Mouse (Mus musculus): ENCODE measurements around the gene Zbtb12. TPM values are rescaled to one million over a fixed set of nuclear protein-coding genes. Genes with fewer than 3 reads are reported as not detected.

The Zbtb12 gene
- polyA plus RNA-seq, 1 experiment from 2014 or later, result 3.2 TPM

- 90% methylated on average over 6 of the region's 6 CpGs for WGBS
- Histone ChIP-seq H3K4me3 (ENCODE audit: low read depth, low read length) (no peak overlapping the region), H3K9ac (ENCODE audit: low read depth, low read length) (no peak overlapping the region), H3K9me3 (ENCODE audit: control insufficient read depth, low read length) (no peaks in the 10 kb centered on the region), H3K4me1 (replicated peaks; ENCODE audit: control insufficient read depth, insufficient read depth, low read length) (no peaks in the 10 kb centered on the region), H3K4me2 (replicated peaks; ENCODE audit: low read depth, low read length) (no peak overlapping the region), H3K27ac (ENCODE audit: low read depth, low read length) (no peak overlapping the region), H3K36me3 (ENCODE audit: control insufficient read depth, insufficient read depth, low read length) (no peaks in the 10 kb centered on the region), H3K27me3 (ENCODE audit: control insufficient read depth, insufficient read depth, low read length) (no peaks in the 10 kb centered on the region)
- ATAC-seq (ENCODE audit: low FRiP score), result no peak
- no peak for DNase-seq (ENCODE audit: low spot score)
Measured at GRCm38 (mm10) chr17:34937960-34938505, 58.8 kb downstream of the Zbtb12 start.

- H3K27ac ChIP-seq (ENCODE audit: low read depth, low read length), result no peak overlapping the region
- peak; percentile 30 for DNase-seq (ENCODE audit: low spot score)
- ATAC-seq (ENCODE audit: low FRiP score), result no peak
- no peak overlapping the region for H3K4me3 ChIP-seq (ENCODE audit: low read depth, low read length)
- H3K36me3 ChIP-seq (ENCODE audit: control insufficient read depth, insufficient read depth, low read length), result no peaks in the 10 kb centered on the region
- no peaks in the 10 kb centered on the region for H3K4me1 ChIP-seq (replicated peaks; ENCODE audit: control insufficient read depth, insufficient read depth, low read length)
- no peak overlapping the region; the same call in 1 of the 2 replicates for H3K9ac ChIP-seq (ENCODE audit: low read depth, low read length)
- H3K27me3 ChIP-seq (ENCODE audit: control insufficient read depth, insufficient read depth, low read length), result no peaks in the 10 kb centered on the region
- H3K9me3 ChIP-seq (ENCODE audit: control insufficient read depth, low read length), result no peaks in the 10 kb centered on the region
- 15% methylated on average over 15 of the region's 15 CpGs for WGBS
- H3K4me2 ChIP-seq (replicated peaks; ENCODE audit: low read depth, low read length), result peak overlapping the region; percentile 22
Measured at GRCm38 (mm10) chr17:34941344-34942041, 62.2 kb downstream of the Zbtb12 start.

- no peak overlapping the region for H3K27ac ChIP-seq (ENCODE audit: low read depth, low read length)
- 83% methylated on average over 4 of the region's 4 CpGs for WGBS
- DNase-seq (ENCODE audit: low spot score) (no peak), ATAC-seq (ENCODE audit: low FRiP score) (no peak)
- no peak overlapping the region for H3K9ac ChIP-seq (ENCODE audit: low read depth, low read length)
- no peak overlapping the region for H3K4me2 ChIP-seq (replicated peaks; ENCODE audit: low read depth, low read length)
- H3K4me3 ChIP-seq (ENCODE audit: low read depth, low read length), result no peak overlapping the region
- H3K27me3 ChIP-seq (ENCODE audit: control insufficient read depth, insufficient read depth, low read length), result no peaks in the 10 kb centered on the region
- no peaks in the 10 kb centered on the region for H3K4me1 ChIP-seq (replicated peaks; ENCODE audit: control insufficient read depth, insufficient read depth, low read length)
- H3K36me3 ChIP-seq (ENCODE audit: control insufficient read depth, insufficient read depth, low read length), result no peaks in the 10 kb centered on the region
- H3K9me3 ChIP-seq (ENCODE audit: control insufficient read depth, low read length), result no peaks in the 10 kb centered on the region
Measured at GRCm38 (mm10) chr17:34943128-34943815, 64.0 kb downstream of the Zbtb12 start.

GRCm38 (mm10) chr17:34944362-34944761 is 65.1 kb downstream of the Zbtb12 start:
- no peak for ATAC-seq (ENCODE audit: low FRiP score)
- no peaks in the 10 kb centered on the region for H3K27me3 ChIP-seq (ENCODE audit: control insufficient read depth, insufficient read depth, low read length)
- no peak overlapping the region for H3K4me2 ChIP-seq (replicated peaks; ENCODE audit: low read depth, low read length)
- H3K4me3 ChIP-seq (ENCODE audit: low read depth, low read length), result no peak overlapping the region
- H3K9me3 ChIP-seq (ENCODE audit: control insufficient read depth, low read length), result no peaks in the 10 kb centered on the region
- no peaks in the 10 kb centered on the region; the same call in 1 of the 2 replicates for H3K36me3 ChIP-seq (ENCODE audit: control insufficient read depth, insufficient read depth, low read length)
- no peaks in the 10 kb centered on the region for H3K4me1 ChIP-seq (replicated peaks; ENCODE audit: control insufficient read depth, insufficient read depth, low read length)
- no peak for DNase-seq (ENCODE audit: low spot score)
- no peak overlapping the region for H3K9ac ChIP-seq (ENCODE audit: low read depth, low read length)
- no peak overlapping the region for H3K27ac ChIP-seq (ENCODE audit: low read depth, low read length)

Other genes with a start within 250 kb of the Zbtb12 start
- 1.0 and 2.0 TPM in 2 replicates for gene Prrt1, start 249.9 kb upstream of the Zbtb12 start, polyA plus RNA-seq (2014; fragmentation: Nextera tagmentation; extraction: Ambion mirVana)
- 16.4 and 17.2 TPM in 2 replicates for gene Fkbpl, start 234.7 kb upstream of the Zbtb12 start, polyA plus RNA-seq (2014; fragmentation: Nextera tagmentation; extraction: Ambion mirVana)
- 61.9 and 67.5 TPM in 2 replicates for gene Atf6b, start 232.3 kb upstream of the Zbtb12 start, polyA plus RNA-seq (2014; fragmentation: Nextera tagmentation; extraction: Ambion mirVana)
- 0.01 and 0.09 TPM in 2 replicates for gene Tnxb, start 208.9 kb upstream of the Zbtb12 start, polyA plus RNA-seq (2014; fragmentation: Nextera tagmentation; extraction: Ambion mirVana)
- not detected in 2 replicates for gene C4b, start 135.6 kb upstream of the Zbtb12 start, polyA plus RNA-seq (2014; fragmentation: Nextera tagmentation; extraction: Ambion mirVana)
- not detected in 2 replicates for gene Cyp21a1, start 74.9 kb upstream of the Zbtb12 start, polyA plus RNA-seq (2014; fragmentation: Nextera tagmentation; extraction: Ambion mirVana)
- 21.7 and 22.7 TPM in 2 replicates for gene Stk19, start 42.5 kb upstream of the Zbtb12 start, polyA plus RNA-seq (2014; fragmentation: Nextera tagmentation; extraction: Ambion mirVana)
- 58.6 and 64.9 TPM in 2 replicates for gene Dxo, start 42.5 kb upstream of the Zbtb12 start, polyA plus RNA-seq (2014; fragmentation: Nextera tagmentation; extraction: Ambion mirVana)
- gene Skiv2l, start 29.3 kb upstream of the Zbtb12 start, polyA plus RNA-seq (2014; fragmentation: Nextera tagmentation; extraction: Ambion mirVana), result 26.9 and 29.9 TPM in 2 replicates
- 117 and 138 TPM in 2 replicates for gene Nelfe, start 29.1 kb upstream of the Zbtb12 start, polyA plus RNA-seq (2014; fragmentation: Nextera tagmentation; extraction: Ambion mirVana)
- 1.0 and 2.1 TPM in 2 replicates for gene Cfb, start 17.0 kb upstream of the Zbtb12 start, polyA plus RNA-seq (2014; fragmentation: Nextera tagmentation; extraction: Ambion mirVana)
- gene Gm20547, start 2.6 kb downstream of the Zbtb12 start, polyA plus RNA-seq (2014; fragmentation: Nextera tagmentation; extraction: Ambion mirVana), result not detected in 2 replicates
- gene C2, start 18.8 kb downstream of the Zbtb12 start, polyA plus RNA-seq (2014; fragmentation: Nextera tagmentation; extraction: Ambion mirVana), result 0.64 and 1.2 TPM in 2 replicates
- gene Ehmt2, start 19.0 kb downstream of the Zbtb12 start, polyA plus RNA-seq (2014; fragmentation: Nextera tagmentation; extraction: Ambion mirVana), result 57.4 and 70.1 TPM in 2 replicates
- 0.12 and 0.29 TPM in 2 replicates for gene Slc44a4, start 35.0 kb downstream of the Zbtb12 start, polyA plus RNA-seq (2014; fragmentation: Nextera tagmentation; extraction: Ambion mirVana)
- gene Neu1, start 51.8 kb downstream of the Zbtb12 start, polyA plus RNA-seq (2014; fragmentation: Nextera tagmentation; extraction: Ambion mirVana), result 12.9 and 14.5 TPM in 2 replicates
- gene Hspa1b, start 79.8 kb downstream of the Zbtb12 start, polyA plus RNA-seq (2014; fragmentation: Nextera tagmentation; extraction: Ambion mirVana), result 0.15 TPM in 1 of 2 replicates, not detected in the other
- gene Gm20481, start 90.4 kb downstream of the Zbtb12 start, polyA plus RNA-seq (2014; fragmentation: Nextera tagmentation; extraction: Ambion mirVana), result 0.49 TPM in 1 of 2 replicates, not detected in the other
- gene Hspa1a, start 92.7 kb downstream of the Zbtb12 start, polyA plus RNA-seq (2014; fragmentation: Nextera tagmentation; extraction: Ambion mirVana), result 0.93 and 1.4 TPM in 2 replicates
- gene Hspa1l, start 93.2 kb downstream of the Zbtb12 start, polyA plus RNA-seq (2014; fragmentation: Nextera tagmentation; extraction: Ambion mirVana), result 0.93 and 1.2 TPM in 2 replicates
- gene Lsm2, start 102.4 kb downstream of the Zbtb12 start, polyA plus RNA-seq (2014; fragmentation: Nextera tagmentation; extraction: Ambion mirVana), result 188 and 207 TPM in 2 replicates
- 69.1 and 71.7 TPM in 2 replicates for gene Vars, start 121.5 kb downstream of the Zbtb12 start, polyA plus RNA-seq (2014; fragmentation: Nextera tagmentation; extraction: Ambion mirVana)
- 0.10 and 0.36 TPM in 2 replicates for gene Vwa7, start 137.1 kb downstream of the Zbtb12 start, polyA plus RNA-seq (2014; fragmentation: Nextera tagmentation; extraction: Ambion mirVana)
- 3.0 and 4.0 TPM in 2 replicates for gene Sapcd1, start 148.5 kb downstream of the Zbtb12 start, polyA plus RNA-seq (2014; fragmentation: Nextera tagmentation; extraction: Ambion mirVana)
- 3.1 and 4.2 TPM in 2 replicates for gene Msh5, start 167.3 kb downstream of the Zbtb12 start, polyA plus RNA-seq (2014; fragmentation: Nextera tagmentation; extraction: Ambion mirVana)
- gene Clic1, start 170.5 kb downstream of the Zbtb12 start, polyA plus RNA-seq (2014; fragmentation: Nextera tagmentation; extraction: Ambion mirVana), result 45.6 and 85.1 TPM in 2 replicates
- 614 and 636 TPM in 2 replicates for gene Ddah2, start 179.6 kb downstream of the Zbtb12 start, polyA plus RNA-seq (2014; fragmentation: Nextera tagmentation; extraction: Ambion mirVana)
- gene Ly6g6c, start 185.9 kb downstream of the Zbtb12 start, polyA plus RNA-seq (2014; fragmentation: Nextera tagmentation; extraction: Ambion mirVana), result 0.19 TPM in 1 of 2 replicates, not detected in the other
- gene Mpig6b, start 186.7 kb downstream of the Zbtb12 start, polyA plus RNA-seq (2014; fragmentation: Nextera tagmentation; extraction: Ambion mirVana), result 0.66 and 1.1 TPM in 2 replicates
- 0.42 and 0.50 TPM in 2 replicates for gene Ly6g6e, start 197.4 kb downstream of the Zbtb12 start, polyA plus RNA-seq (2014; fragmentation: Nextera tagmentation; extraction: Ambion mirVana)
- gene Ly6g6d, start 198.6 kb downstream of the Zbtb12 start, polyA plus RNA-seq (2014; fragmentation: Nextera tagmentation; extraction: Ambion mirVana), result 1.0 and 2.7 TPM in 2 replicates
- gene Ly6g6f, start 206.1 kb downstream of the Zbtb12 start, polyA plus RNA-seq (2014; fragmentation: Nextera tagmentation; extraction: Ambion mirVana), result 0.29 and 0.52 TPM in 2 replicates
- gene Abhd16a, start 209.8 kb downstream of the Zbtb12 start, polyA plus RNA-seq (2014; fragmentation: Nextera tagmentation; extraction: Ambion mirVana), result 40.2 and 45.1 TPM in 2 replicates
- gene Ly6g5c, start 228.8 kb downstream of the Zbtb12 start, polyA plus RNA-seq (2014; fragmentation: Nextera tagmentation; extraction: Ambion mirVana), result not detected in 2 replicates
- gene Ly6g5b, start 235.9 kb downstream of the Zbtb12 start, polyA plus RNA-seq (2014; fragmentation: Nextera tagmentation; extraction: Ambion mirVana), result 0.89 and 0.96 TPM in 2 replicates
- gene Gpank1, start 242.0 kb downstream of the Zbtb12 start, polyA plus RNA-seq (2014; fragmentation: Nextera tagmentation; extraction: Ambion mirVana), result 22.5 and 29.7 TPM in 2 replicates
- gene Csnk2b, start 242.6 kb downstream of the Zbtb12 start, polyA plus RNA-seq (2014; fragmentation: Nextera tagmentation; extraction: Ambion mirVana), result 299 and 310 TPM in 2 replicates
- 8.4 and 9.2 TPM in 2 replicates for gene D17H6S53E, start 246.9 kb downstream of the Zbtb12 start, polyA plus RNA-seq (2014; fragmentation: Nextera tagmentation; extraction: Ambion mirVana)